Mouse (Mus musculus) spleen, postnatal 10 days (tissue): ENCODE measurements around the gene Zbtb46.
A peak's percentile ranks its signal among the peaks of the same experiment; 100 is the strongest.

Source experiments
- DNase-seq, 2 experiments: peaks; one replicate each; pipeline ENCODE4 v3.0.0; 2021 to 2022; ENCODE audit warnings: low spot score in 2 of 2

The Zbtb46 gene

DNA sequence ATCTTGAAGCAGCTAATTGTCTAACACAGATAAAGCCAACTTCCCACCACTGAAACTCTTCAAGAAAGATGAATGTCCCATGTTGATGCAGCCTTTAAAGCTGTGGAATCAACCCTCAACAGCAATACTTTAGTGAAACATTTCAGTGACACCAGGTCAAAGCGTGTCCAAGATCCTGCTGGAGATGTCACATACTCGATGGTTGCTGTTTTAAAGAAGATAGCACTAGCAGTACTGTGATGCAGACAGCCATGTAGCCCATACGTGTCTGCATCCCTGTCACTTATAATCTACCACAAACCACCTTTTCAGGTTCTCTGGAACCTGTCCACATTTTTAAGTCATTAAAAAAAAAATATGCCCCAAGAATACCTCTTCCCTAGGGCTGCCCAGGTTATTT lies 55.5 kb downstream of the Zbtb46 start:
- DNase-seq: no peak

DNA sequence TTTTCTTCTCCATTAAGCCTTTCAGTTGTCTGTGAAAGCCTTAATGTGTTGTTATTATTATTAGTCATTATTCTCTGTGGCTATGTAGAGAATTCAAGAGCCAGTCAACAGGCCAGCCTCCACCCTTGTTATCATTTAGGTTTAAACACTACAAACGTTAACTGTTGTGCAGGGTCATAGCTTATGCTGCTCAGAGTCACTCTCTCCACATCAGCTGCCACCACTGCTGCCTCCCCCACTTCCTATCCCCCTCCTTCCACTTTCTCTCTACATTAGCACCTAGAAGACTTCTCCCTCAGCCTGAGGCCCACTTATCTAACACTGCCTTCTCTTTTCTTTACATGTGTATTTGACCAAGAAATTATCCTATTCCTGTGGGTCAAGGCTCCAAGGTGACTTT lies 57.7 kb downstream of the Zbtb46 start:
- no peak for DNase-seq

DNA sequence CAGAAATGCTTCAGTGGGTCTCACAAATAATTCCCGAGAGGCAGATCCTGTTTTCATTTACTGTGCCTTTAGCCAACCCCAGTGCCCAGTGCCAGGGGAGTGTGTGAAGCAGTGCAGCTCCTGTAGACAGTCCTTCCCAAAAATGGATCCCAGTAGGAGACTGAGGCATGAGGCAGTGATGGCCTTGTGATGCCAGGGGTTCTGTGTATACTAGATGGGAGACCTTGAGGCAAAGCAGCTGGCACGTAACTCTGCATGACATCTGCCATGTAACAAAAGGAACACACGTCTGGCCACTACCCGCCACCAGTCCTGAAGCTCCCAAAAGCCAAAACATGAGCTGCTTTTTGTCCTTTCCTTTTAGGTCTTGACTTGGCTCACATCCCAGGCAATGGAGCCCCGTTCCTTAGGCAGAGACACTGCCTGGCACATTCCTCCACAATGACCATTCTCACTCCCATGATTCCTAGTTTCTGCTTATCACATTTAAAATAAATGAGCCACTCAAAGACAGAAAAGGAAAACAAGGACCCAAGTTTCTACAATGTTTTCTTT lies 61.9 kb downstream of the Zbtb46 start:
- no peak for DNase-seq

DNA sequence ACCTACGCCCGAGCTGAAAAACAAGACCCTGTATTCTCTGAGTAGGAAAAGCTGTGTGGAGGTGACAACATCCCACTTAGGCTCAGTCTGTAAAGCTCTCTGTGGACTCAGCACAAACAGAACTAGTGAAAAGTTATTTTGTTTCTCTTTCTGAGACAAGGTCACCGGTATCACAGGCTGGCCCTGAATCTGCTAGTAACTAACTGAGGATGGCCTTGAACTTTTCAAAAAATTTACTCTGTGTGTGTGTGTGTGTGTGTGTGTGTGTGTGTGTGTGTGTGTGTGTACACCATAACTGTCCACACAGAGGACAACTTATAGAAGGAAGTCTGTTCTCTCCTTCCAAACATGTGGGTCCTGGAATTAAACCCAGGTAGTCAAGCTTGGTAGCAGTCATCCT lies 65.1 kb downstream of the Zbtb46 start:
- DNase-seq: no peak

DNA sequence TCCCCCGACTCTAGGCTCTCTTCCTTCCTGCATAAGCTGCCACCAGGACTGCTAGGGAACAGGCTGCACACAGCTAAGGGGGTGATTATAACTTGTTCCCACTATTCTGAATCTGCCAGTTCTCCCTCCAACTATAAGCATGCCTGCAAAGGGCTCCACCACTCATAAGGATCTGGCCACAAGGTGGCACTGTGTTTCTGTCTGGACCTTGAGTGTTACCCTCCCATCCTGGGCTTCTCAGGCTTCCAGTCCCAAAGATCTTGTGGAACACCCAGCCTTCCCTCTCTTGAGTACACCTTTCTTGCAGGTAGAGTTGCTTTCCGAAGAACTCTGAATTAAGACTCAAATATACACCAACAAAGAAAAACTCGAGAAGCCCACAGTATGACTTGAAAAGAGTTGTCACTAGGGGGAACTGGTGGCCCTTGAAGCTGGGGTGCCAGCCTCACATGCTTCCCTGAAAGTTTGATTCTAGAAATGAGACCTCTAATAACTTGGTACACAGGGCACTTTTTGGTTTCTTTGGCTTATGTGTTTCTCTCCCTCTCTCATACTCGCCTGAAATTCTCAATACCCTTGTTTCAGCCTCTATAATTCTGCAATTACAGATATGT lies 66.5 kb downstream of the Zbtb46 start:
- DNase-seq: peak; percentile 81 to 88

DNA sequence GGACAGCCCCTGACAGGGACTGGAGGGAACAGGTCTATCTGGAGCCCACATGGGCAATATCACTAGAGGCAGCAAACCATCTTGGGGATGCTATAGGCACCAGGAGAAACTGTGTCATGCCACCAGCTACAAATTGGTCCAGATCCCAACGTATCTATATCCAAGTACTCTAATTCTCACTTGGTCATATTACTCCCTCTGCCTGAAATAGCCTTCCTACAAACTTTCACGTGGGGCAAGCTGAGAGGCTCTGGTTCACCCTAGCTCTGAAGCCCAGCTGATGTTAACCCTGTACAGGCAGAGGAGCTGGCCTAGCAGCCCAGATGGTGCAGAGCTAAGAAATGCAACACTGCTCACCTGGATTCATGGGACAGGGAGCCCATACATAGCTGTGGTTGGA lies 67.7 kb downstream of the Zbtb46 start:
- no peak for DNase-seq

DNA sequence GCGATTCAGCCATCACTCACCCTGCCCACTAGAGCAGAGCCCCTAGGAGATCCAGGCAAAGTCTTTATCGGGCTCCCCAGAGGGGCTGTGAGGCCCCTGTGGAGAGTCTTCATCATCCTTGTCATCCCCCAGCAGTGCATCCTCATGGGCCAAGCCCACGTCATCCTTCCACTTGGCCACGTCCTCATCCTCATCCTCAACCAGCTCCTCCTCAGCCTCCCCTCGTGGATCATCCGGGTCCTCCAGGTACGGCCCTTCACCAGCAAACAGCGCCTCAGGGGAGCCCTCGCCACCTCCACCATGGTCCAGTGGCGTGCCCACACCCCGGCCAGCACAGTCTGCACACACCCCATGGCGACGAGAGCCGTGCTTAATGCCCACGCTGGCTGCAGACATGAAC lies 68.2 kb downstream of the Zbtb46 start:
- DNase-seq: no peak

DNA sequence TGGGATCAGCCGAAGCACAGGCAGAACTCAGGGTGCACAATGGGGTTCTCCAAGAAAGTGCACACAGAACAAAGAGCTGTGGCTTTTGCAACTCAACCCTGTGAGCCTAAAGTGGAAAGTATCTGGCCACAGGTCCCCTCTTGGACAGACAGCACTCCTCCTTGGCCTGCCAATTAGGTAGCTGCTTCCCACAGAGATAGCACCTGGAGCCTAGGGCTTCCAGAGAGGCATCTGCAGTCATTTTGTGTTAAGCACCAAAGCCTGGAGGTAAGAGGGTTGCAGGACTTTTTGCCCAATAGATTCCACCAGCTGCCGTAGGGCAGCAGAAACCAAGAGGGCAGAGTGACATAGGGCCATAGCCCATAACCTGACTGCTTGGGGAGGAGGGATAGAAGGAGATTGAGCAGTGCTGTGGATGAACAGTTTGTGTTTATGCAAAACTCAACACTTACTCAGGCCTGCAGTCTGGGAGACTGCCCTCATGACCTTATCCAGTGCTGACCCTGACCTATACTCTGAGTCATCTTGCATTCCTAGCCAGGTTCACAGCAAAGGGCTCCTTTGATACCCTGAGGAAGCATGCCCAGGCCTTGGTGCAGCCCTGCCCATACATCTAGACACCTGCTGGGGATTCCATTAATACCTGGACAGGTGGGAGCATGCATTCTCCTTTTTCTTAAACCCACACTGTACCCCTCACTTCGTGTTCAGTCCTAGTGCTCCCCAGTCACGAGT lies 68.9 kb downstream of the Zbtb46 start:
- no peak for DNase-seq

DNA sequence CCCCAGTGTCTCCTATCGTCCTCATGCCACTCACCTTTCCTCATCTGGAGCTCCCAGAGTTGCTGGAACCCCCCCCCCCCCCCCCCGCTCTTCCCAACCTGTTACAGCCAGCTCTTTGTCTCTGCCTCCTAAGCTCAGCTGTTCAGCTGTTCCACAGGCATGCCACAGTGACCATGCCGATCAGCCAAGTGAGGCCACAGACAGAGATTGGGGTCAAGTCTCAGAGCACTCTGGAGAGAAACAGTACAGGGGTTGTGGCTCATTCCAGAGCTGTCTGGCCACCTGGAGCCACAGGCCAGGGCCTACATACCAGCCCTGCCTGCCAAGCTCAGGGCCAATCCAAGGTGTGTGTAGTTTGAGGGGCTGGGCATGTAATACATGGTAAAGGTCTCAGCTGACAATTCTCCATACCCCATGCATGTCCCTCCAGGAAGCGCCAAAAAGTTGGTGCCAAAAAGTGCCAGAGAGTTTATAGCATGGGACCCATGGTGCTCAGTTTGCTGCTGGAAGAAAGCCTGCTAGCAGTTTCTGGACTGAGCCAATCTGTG lies 72.5 kb downstream of the Zbtb46 start:
- DNase-seq: no peak

DNA sequence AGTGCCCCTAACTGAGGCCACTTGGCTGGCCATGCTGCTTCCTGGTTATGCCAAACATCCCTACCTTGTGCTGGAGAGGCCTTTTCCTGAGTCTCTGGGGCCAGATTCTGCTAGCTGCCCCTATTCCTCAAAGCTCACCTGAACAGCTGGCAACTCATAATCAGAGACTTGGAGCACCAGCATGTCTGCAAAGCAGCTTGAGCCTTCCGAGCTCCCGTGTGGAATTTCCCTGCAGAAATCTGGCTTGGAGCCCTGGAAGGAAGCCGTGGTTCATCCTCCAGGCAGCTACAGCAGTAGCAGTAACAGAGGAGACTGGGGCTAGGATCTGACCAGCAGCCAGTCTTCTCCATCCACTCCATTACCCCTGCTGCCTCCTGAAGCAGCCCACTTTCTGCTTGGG lies 73.3 kb downstream of the Zbtb46 start:
- DNase-seq: no peak

DNA sequence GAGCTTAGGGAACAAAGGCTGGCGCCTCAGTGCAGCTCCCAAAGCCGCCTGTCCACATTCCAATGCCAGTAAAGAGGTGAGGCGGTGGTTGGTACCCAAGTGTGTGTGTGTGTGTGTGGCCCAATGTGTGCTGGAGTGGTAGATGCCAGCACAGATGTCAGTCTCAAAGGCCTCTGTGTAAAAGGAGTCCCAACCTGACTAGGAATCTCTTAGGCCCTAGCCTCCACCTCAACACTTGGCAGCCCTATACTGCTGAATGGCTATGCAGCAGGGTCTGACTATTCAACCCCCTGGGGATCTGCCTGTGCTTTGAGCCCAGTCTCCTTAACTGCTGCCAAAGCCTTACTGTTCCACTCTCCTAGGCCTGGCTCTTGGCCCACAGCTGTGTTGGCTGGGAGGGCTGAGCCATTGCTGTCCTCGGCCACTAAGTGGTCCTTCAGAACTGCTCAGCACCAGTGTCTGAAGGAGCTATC lies 74.3 kb downstream of the Zbtb46 start:
- DNase-seq: no peak

DNA sequence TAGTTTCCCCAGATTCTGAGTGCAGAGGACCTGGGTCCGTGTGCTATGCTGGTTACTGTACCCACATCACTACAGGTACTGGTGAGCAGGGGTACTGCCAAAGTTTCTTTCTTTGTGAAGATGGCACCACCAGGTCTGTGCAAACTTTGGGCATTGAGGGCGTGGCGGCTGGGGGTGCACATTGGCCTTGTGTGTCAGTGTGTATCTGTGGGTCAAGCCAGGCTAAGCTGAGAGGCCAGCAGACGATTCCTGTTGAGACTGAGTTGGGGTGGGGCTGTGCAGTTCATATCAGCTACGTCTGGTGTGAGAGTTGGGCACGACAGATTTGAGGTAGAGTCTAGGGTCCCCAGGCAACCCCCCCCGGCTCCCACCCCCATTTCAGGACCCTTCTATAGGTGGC lies 74.8 kb downstream of the Zbtb46 start:
- DNase-seq: no peak

DNA sequence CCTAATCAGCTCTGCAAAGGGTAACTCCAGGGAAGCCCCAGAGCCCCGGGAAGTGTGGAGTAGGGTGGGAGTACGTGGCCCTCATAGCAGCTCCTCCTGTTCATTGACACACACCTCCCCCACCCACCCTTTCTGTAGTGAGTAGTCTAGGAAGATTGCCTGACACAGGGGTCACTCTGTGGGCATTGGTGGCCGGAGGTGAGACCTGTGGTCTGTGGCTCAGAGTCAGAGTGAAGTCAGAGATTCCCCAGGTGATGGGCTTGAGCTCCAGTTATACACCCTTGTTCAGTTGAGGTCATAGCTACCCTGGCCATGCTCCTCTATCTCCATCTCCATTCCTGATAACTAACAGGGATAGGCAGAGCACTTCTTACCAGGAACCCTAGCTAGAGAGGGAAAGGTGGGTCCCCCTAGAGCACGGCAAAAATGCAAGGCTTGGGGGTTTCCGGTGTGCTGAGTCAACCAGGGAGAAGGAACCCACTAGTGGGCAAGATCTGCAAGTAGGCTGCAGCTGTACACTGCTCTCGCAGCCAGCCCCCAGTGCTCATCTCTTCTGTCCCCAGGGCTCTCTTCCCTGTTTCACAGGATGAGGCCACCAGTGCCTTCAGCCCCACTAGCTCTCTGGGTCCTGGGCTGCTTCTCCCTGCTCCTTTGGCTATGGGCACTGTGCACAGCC lies 77.5 kb downstream of the Zbtb46 start:
- no peak for DNase-seq

DNA sequence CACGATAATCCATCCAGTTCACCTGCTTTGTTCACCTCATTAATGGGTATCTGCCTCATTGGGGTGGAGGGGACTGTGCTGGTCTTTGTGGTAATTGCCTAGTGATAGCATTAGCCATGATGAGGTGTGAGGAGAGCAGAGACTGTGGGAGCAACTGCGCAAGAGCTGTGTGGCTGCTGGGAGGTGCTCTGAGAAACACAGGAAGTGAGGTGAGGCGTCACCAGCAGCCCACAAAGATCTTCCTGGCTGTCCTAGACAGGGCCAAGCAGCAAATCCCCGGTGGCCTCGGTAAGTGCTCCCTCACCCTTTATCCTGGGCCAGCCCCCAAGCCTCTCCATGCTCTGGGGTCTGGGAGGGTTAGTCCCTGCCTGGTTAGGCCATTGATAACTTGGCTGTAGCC lies 78.1 kb downstream of the Zbtb46 start:
- no peak for DNase-seq

DNA sequence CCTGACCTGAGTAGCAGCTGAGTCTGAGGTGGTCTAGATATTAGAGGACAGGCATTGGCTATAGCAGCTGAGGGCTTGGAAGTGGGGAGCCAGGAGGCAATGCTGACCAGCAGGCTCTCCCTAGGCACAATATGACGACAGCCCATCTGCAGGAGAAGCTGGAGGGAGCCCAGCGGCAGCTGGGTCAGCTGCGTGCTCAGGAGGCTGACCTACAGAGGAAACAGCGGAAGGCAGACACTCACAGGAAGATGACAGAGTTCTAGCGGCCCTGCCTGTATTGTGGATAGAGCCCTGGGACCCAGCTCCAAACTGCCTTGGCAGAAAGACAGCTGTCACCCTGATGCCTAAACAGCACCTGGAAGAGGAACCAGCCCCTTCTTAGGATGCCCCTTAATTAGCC lies 79.0 kb downstream of the Zbtb46 start:
- DNase-seq: no peak

DNA sequence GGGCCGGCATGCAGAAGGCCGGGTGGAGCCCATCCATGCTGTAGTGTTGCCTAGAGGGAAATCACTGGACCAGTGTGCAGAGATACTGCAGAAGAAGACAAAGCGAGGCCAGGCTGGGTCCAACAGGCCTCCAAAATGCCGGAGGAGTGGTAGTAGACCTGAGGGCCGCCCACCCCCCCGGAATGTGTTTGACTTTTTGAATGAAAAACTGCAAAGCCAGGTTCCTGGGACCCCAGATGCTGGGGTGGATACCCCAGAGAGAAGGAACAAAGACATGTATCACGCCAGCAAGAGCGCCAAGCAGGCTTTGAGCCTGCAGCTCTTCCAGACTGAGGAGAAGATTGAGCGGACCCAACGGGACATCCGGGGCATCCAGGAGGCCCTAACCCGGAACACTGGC lies 79.4 kb downstream of the Zbtb46 start, which contains the start of gene Lime1:
Gene Lime1, plus strand, starts transcription at position 301 of the 400 bp plus-strand sequence.
- no peak for DNase-seq

DNA sequence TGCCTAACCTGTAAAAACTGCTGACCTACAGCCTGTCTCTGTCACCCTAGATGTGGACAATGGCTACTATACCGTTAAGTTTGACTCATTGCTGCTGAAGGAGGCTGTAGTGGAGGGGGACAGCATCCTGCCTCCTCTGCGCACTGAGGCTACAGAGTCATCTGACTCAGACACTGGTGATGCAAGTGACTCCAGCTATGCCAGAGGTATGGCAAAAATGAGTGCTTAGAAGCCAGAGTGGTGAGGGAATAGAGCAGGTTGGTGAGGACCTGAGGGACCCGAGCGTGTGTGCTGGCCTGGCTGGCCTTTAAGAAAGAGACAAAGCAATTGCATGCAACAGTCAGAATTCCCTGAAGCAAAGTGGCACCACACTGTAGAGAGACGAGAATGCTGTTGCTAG lies 80.5 kb downstream of the Zbtb46 start:
- DNase-seq: no peak

DNA sequence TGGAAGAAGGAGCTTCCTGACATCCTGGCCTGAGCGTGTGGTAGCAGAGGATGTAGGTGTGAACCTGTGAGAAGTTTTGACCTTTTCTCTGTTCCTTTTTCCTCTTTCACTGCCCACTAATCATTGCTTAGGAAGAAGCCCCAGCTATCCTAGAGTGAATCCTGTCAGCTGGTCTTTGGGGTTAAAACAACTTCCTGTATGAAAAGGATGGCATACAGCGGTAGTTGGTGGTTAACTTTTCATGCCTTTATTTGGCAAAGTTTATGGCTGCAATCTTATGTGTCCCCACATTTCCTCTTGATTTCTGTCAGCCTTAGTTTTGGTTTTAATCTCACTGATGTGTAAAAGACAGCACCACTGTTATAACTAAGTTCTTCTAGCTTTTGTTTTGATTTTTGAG lies 82.0 kb downstream of the Zbtb46 start:
- DNase-seq: no peak

DNA sequence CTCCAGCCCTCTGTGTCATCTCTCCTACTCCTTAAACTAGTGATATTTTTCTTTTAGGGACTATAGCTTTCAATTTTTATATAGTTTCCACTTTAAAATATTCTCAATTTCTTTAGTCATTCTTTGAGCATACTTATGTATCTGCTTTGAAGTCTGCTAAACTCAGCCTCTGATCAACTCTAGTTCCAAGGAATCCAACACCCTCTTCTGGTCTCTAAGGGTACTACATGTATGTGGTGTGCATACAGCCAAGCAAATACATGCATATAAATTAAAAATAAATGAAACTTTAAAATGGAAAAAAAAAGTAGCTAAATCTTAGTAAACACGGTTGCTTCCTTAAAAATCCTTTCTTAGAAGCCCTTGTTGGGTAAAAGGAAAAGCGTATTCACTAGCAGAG lies 83.4 kb downstream of the Zbtb46 start:
- no peak for DNase-seq

DNA sequence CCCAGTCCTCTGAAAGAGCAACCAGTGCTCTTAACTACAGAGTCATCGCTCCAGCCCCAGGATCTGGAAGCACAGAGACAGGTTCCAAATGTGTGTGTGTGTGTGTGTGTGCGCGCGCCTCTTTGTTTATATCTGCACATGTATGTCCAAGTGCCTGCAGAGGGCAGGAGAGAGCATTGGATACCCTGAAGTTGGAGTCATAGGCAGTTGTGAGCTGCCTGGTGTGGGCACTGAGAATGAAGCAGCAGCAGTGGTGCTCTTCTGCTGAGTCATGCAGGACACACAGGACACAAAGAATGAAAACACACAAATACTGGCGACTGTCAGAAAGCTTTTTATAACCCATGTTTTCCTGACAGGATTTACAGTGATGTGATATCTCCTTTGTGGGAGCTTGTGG lies 89.2 kb downstream of the Zbtb46 start:
- no peak for DNase-seq

DNA sequence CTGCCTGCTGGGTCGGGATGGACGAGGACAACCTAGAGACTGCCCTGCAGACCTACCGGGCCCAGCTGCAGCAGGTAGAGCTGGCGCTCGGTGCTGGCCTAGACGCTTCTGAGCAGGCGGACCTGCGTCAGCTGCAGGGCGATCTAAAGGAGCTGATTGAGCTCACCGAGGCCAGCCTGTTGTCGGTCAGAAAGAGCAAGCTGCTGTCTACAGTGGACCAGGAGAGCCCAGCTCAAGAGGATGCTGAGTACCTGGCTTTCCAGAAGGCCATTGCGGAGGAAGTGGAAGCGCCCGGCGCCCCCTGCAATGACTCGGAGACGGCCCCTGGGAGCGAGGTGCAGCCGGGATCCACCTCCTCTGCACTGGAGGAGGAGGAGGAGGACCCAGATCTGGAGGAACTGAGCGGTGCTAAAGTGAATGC lies 93.6 kb downstream of the Zbtb46 start:
- peak in 1 of 2 experiments; percentile 59 for DNase-seq

DNA sequence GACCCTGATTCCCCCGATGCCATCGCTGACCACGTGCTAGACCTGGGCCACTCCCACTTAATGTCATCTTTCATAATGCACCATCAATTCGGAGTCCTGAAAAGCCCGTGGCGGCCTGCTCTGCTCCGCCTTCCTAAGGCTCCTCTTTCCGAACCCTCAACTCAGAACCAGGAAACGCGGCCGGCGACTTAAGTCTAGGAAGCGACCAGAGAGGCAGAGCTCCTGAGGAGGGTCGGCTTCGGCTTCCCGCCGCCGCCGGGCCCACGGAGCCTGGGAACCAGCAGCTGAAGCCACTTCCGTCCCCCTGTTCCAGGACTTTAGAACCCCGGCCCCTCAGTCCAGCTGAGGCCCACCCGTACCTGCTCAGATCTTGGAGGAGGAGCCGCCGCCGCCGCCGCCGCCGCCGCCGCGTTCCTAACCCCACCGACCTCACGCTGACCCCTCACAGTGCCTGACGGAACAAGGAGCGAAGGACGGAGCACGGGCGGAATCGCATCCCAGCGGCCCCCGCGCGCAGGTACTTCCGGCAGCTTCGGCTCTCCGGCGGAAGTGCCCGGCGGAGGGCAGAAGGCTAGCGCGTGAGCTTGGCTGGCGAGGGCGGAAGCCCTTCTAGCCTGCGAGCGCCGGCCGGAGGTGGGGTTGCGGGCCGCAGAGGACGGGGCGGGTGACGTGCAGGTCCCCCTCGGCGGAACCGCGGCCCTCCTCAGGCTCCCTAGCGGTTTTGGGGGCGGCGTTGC lies 94.2 kb downstream of the Zbtb46 start, which contains the start of the genes Zgpat and Arfrp1:
Gene Zgpat, plus strand, starts transcription at position 69 of the 737 bp plus-strand sequence.
Gene Arfrp1, minus strand, starts transcription at position 545 of the 737 bp plus-strand sequence.
- DNase-seq: peak; percentile 80 to 90
